Mouse (Mus musculus) CH12.LX (cell line): ENCODE data around the gene Ankle1. TPM values are rescaled to one million over a fixed set of nuclear protein-coding genes. Genes with fewer than 3 reads are reported as not detected.

Source experiments
- DNase-seq: peaks from one replicate; pipeline ENCODE4 v3.0.0-alpha.2; 2013; ENCODE audit errors: extremely low read depth
- H3K27ac ChIP-seq: 2 replicates; pipeline ENCODE4 v1.5.1; 2012; ENCODE audit warnings: low read depth, mild to moderate bottlenecking, control low read depth, moderate library complexity; ENCODE audit not compliant: insufficient read depth
- H3K27me3 ChIP-seq: replicated peaks from 2 replicates; pipeline ENCODE3; 2012; ENCODE audit warnings: inconsistent platforms
- H3K36me3 ChIP-seq, 2 experiments: replicated peaks in 1 of 2; 2 replicates each; pipeline versions ENCODE3 to v1.6.1; 2012; ENCODE audit warnings: inconsistent platforms in 1 of 2, low read length in 1 of 2, mild to moderate bottlenecking in 1 of 2, mixed read lengths in 1 of 2, moderate library complexity in 1 of 2; ENCODE audit not compliant: control insufficient read depth in 1 of 2, insufficient read depth in 1 of 2
- H3K4me1 ChIP-seq, 2 experiments: 2 replicates each; pipeline ENCODE4 v1.6.1; 2012; ENCODE audit warnings: inconsistent platforms in 1 of 2, moderate library complexity in 1 of 2; ENCODE audit not compliant: insufficient read depth in 2 of 2, control insufficient read depth in 1 of 2
- H3K4me2 ChIP-seq: 2 replicates; pipeline ENCODE4 v1.6.1; 2012; ENCODE audit warnings: low read depth, mild to moderate bottlenecking, control low read depth; ENCODE audit not compliant: poor library complexity, insufficient read depth, severe bottlenecking
- H3K4me3 ChIP-seq, 3 experiments: fragments of 150-350 bp in 1 of 3; sonication (generic) in 1 of 3; replicated peaks in 1 of 3; 2 replicates each; pipeline versions ENCODE3 to v1.5.1; 2011 to 2012; ENCODE audit warnings: low read depth in 2 of 3, low read length in 2 of 3, mild to moderate bottlenecking in 2 of 3, moderate library complexity in 2 of 3, control low read depth in 1 of 3, improper control_type of control experiment in 1 of 3, inconsistent platforms in 1 of 3, mixed read lengths in 1 of 3; ENCODE audit not compliant: poor library complexity in 1 of 3
- H3K79me2 ChIP-seq: replicated peaks from 2 replicates; pipeline ENCODE4 v1.6.1; 2012; ENCODE audit warnings: mild to moderate bottlenecking, moderate library complexity; ENCODE audit not compliant: control insufficient read depth, poor library complexity, insufficient read depth, severe bottlenecking; ENCODE audit errors: extremely low read depth
- H3K9ac ChIP-seq: 2 replicates; pipeline ENCODE4 v1.6.1; 2012; ENCODE audit warnings: low read depth, mild to moderate bottlenecking, control low read depth, moderate library complexity; ENCODE audit not compliant: insufficient read depth
- H3K9me3 ChIP-seq: replicated peaks from 2 replicates; pipeline ENCODE3; 2012; ENCODE audit warnings: low read length, inconsistent platforms, mixed read lengths
- BHLHE40 ChIP-seq: IDR thresholded peaks from 2 replicates; pipeline ENCODE4 v1.6.1; 2011; ENCODE audit warnings: mild to moderate bottlenecking, low read depth, low read length, improper control_type of control experiment
- CHD2 ChIP-seq: IDR thresholded peaks from 2 replicates; pipeline ENCODE4 v1.6.1; 2011; ENCODE audit warnings: low read length, improper control_type of control experiment
- CTCF ChIP-seq, 2 experiments: IDR thresholded peaks in 1 of 2; conservative IDR thresholded peaks in 1 of 2; 2 replicates each; pipeline ENCODE4 v1.5.1; 2011 to 2012; ENCODE audit warnings: low read depth in 2 of 2, low read length in 2 of 2, improper control_type of control experiment in 1 of 2, inconsistent platforms in 1 of 2, mild to moderate bottlenecking in 1 of 2, moderate library complexity in 1 of 2
- E2F4 ChIP-seq: IDR thresholded peaks from 2 replicates; pipeline ENCODE4 v1.6.1; 2011; ENCODE audit warnings: low read depth, low read length, improper control_type of control experiment; ENCODE audit not compliant: insufficient replicate concordance
- ELF1 ChIP-seq: IDR thresholded peaks from 2 replicates; pipeline ENCODE4 v1.6.1; 2014; ENCODE audit warnings: low read depth, mild to moderate bottlenecking, inconsistent platforms, low read length, improper control_type of control experiment
- EP300 ChIP-seq: IDR thresholded peaks from 2 replicates; pipeline ENCODE4 v1.6.1; 2011; ENCODE audit warnings: low read length, improper control_type of control experiment
- ETS1 ChIP-seq: conservative IDR thresholded peaks from 2 replicates; pipeline ENCODE4 v1.6.1; 2012; ENCODE audit warnings: low read depth, mild to moderate bottlenecking, inconsistent platforms, low read length, improper control_type of control experiment, moderate library complexity
- GABPA ChIP-seq: IDR thresholded peaks from 2 replicates; pipeline ENCODE4 v1.6.1; 2012; ENCODE audit warnings: low read depth, low read length, improper control_type of control experiment, inconsistent platforms; ENCODE audit not compliant: insufficient replicate concordance
- HCFC1 ChIP-seq: IDR thresholded peaks from 2 replicates; pipeline ENCODE4 v1.6.1; 2012; ENCODE audit warnings: low read depth, mild to moderate bottlenecking, inconsistent platforms, low read length, improper control_type of control experiment
- IRF4 ChIP-seq: IDR thresholded peaks from 2 replicates; pipeline ENCODE4 v1.6.1; 2014; ENCODE audit warnings: low read depth, mild to moderate bottlenecking, inconsistent platforms, low read length, improper control_type of control experiment
- JUN ChIP-seq: IDR thresholded peaks from 2 replicates; pipeline ENCODE4 v1.6.1; 2011; ENCODE audit warnings: low read depth, mild to moderate bottlenecking, low read length, improper control_type of control experiment, moderate library complexity; ENCODE audit not compliant: insufficient read depth
- MAFK ChIP-seq: IDR thresholded peaks from 2 replicates; pipeline ENCODE4 v1.6.1; 2011; ENCODE audit warnings: low read length, improper control_type of control experiment; ENCODE audit not compliant: insufficient replicate concordance
- MAX ChIP-seq: IDR thresholded peaks from 2 replicates; pipeline ENCODE4 v1.6.1; 2011; ENCODE audit warnings: low read length, improper control_type of control experiment
- MAZ ChIP-seq: IDR thresholded peaks from 2 replicates; pipeline ENCODE4 v1.6.1; 2012; ENCODE audit warnings: low read depth, mild to moderate bottlenecking, inconsistent platforms, low read length, improper control_type of control experiment, moderate library complexity
- MXI1 ChIP-seq: IDR thresholded peaks from 2 replicates; pipeline ENCODE4 v1.6.1; 2011; ENCODE audit warnings: mild to moderate bottlenecking, low read depth, low read length, improper control_type of control experiment
- MYC ChIP-seq: IDR thresholded peaks from 2 replicates; pipeline ENCODE4 v1.6.1; 2011; ENCODE audit warnings: low read depth, mild to moderate bottlenecking, improper control_type of control experiment, low read length
- NELFE ChIP-seq: IDR thresholded peaks from 2 replicates; pipeline ENCODE4 v1.6.1; 2011; ENCODE audit warnings: low read depth, low read length, improper control_type of control experiment
- NRF1 ChIP-seq: IDR thresholded peaks from 2 replicates; pipeline ENCODE4 v1.6.1; 2014; ENCODE audit warnings: low read depth, mild to moderate bottlenecking, inconsistent platforms, low read length, improper control_type of control experiment, moderate library complexity
- PAX5 ChIP-seq: IDR thresholded peaks from 2 replicates; pipeline ENCODE4 v1.6.1; 2012; ENCODE audit warnings: low read length, inconsistent platforms, mixed read lengths
- POLR2AphosphoS2 ChIP-seq: IDR thresholded peaks from 2 replicates; pipeline ENCODE4 v1.6.1; 2011; ENCODE audit warnings: low read depth, low read length, improper control_type of control experiment
- RAD21 ChIP-seq: IDR thresholded peaks from 2 replicates; pipeline ENCODE4 v1.6.1; 2011; ENCODE audit warnings: low read depth, mild to moderate bottlenecking, low read length, improper control_type of control experiment, moderate library complexity
- RCOR1 ChIP-seq: conservative IDR thresholded peaks from 2 replicates; pipeline ENCODE4 v1.6.1; 2012; ENCODE audit warnings: low read depth, mild to moderate bottlenecking, inconsistent platforms, low read length, improper control_type of control experiment
- TBP ChIP-seq: conservative IDR thresholded peaks from 2 replicates; pipeline ENCODE4 v1.6.1; 2011; ENCODE audit warnings: low read depth, low read length, improper control_type of control experiment
- TCF12 ChIP-seq: IDR thresholded peaks from 2 replicates; pipeline ENCODE4 v1.6.1; 2014; ENCODE audit warnings: low read depth, mild to moderate bottlenecking, inconsistent platforms, low read length, improper control_type of control experiment
- USF1 ChIP-seq: IDR thresholded peaks from 2 replicates; pipeline ENCODE4 v1.6.1; 2014; ENCODE audit warnings: low read depth, mild to moderate bottlenecking, inconsistent platforms, low read length, improper control_type of control experiment
- USF2 ChIP-seq: conservative IDR thresholded peaks from 2 replicates; pipeline ENCODE4 v1.6.1; 2011; ENCODE audit warnings: low read depth, low read length, improper control_type of control experiment
- ZKSCAN1 ChIP-seq: IDR thresholded peaks from 2 replicates; pipeline ENCODE4 v1.6.1; 2012; ENCODE audit warnings: low read depth, inconsistent platforms, low read length, improper control_type of control experiment, borderline replicate concordance
- ZMIZ1 ChIP-seq: IDR thresholded peaks from 2 replicates; pipeline ENCODE4 v1.6.1; 2012; ENCODE audit warnings: low read depth, mild to moderate bottlenecking, inconsistent platforms, low read length, improper control_type of control experiment
- ZNF384 ChIP-seq: IDR thresholded peaks from 2 replicates; pipeline ENCODE4 v1.6.1; 2012; ENCODE audit warnings: low read depth, low read length, improper control_type of control experiment, inconsistent platforms
- dilution Hi-C: fragments of 300-500 bp; cut with MboI; formaldehyde crosslinking; loops from 2 replicates; pipeline ENCODE4 v1.14.3; 2020; ENCODE audit warnings: low sequenced_read_pairs; ENCODE audit not compliant: extremely low pct_unique_long_range_greater_than_20kb, extremely low pct_ligation_motif_present
- in situ Hi-C: fragments of 300-500 bp; cut with MboI; formaldehyde crosslinking; loops from 3 replicates; pipeline ENCODE4 v1.14.3; 2019; ENCODE audit warnings: low sequenced_read_pairs, low pct_ligation_motif_present, low pct_unique_long_range_greater_than_20kb, mixed read lengths
- polyA plus RNA-seq: library from polyadenylated mRNA; unstranded; fragments of >175 nt; gene quantifications from 2 replicates; pipeline ENCODE4 v1.2.1, GENCODE M21; 2012; ENCODE audit warnings: low read depth; ENCODE audit not compliant: insufficient read length
- total RNA-seq, 2 experiments: library from RNA; depleted of rRNA; stranded (reverse); fragments of 300-350 nt in 1 of 2; fragments of >200 nt in 1 of 2; gene quantifications; 2 replicates each; pipeline ENCODE4 v1.2.3; 2012 to 2014

Ankle1 gene
- total and polyA plus RNA-seq, 3 experiments, result 9.4 to 17.9 (median 17.4) TPM

DNA sequence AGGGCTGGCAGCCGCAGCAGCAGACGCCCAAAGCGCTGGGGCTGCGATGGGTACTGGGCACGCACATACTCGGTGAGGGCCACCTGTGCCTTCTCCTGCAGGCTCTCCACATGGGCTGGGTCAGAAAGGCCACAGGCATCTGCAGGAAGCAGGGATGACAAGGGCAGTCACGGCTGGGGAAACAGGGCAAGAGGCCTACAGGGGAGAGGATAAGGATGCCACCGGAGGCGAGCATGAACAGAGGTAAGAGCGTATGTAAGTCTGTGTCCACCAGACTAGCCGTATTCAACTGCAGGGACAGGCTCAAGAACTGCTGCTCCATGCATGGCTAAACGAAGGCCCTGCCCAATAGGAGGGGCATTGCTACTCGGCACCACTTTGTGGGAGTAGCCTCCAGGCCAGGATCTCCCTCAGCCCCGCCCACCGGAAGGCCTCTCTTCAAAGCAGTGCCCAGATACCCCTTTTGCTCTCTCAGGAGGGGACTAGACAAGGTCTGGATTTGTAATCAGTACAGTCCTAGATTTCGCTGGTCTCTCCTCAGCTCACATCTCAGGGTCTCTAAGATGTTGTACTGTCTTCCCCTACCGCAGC, 31.1 kb upstream of the Ankle1 start:
- no peak for TF ChIP-seq MAZ
- no peak for TF ChIP-seq IRF4
- TF ChIP-seq TCF12, result no peak
- no peak for TF ChIP-seq ZMIZ1
- no peak for TF ChIP-seq MXI1
- no peak for TF ChIP-seq CHD2
- TF ChIP-seq MAFK, result no peak
- no peak for TF ChIP-seq EP300
- no peak for TF ChIP-seq POLR2AphosphoS2
- TF ChIP-seq ETS1, result no peak
- no peak for TF ChIP-seq MAX
- no peak for TF ChIP-seq HCFC1
- TF ChIP-seq NRF1, result no peak
- no peak for TF ChIP-seq USF2
- no peak for TF ChIP-seq ZKSCAN1
- no peak for TF ChIP-seq PAX5
- no peak for TF ChIP-seq BHLHE40
- TF ChIP-seq CTCF (conservative IDR thresholded peaks at IDR 0.05 in 1 of 2, IDR thresholded peaks at IDR 0.05 in 1 of 2; ENCODE audit: low read depth in 2 of 2, low read length in 2 of 2), result no peak
- no peak for TF ChIP-seq NELFE
- TF ChIP-seq RAD21, result no peak
- Histone ChIP-seq H3K79me2 (no peaks in the 10 kb centered on the region), H3K4me2 (no peak overlapping the region), H3K9ac (no peak overlapping the region), H3K27me3 (no peaks in the 10 kb centered on the region), H3K9me3 (peaks cover 9% of the 10 kb centered on the region), H3K27ac (no peak overlapping the region), H3K4me1 (peaks cover 7 to 42% of the 10 kb centered on the region in 2 experiments), H3K36me3 (peaks cover 23 to 66% of the 10 kb centered on the region in 2 experiments), H3K4me3 (no peak overlapping the region)
- no peak for DNase-seq
- dilution Hi-C loops, result no loop called here
- in situ Hi-C loops, result loop anchor here (5.0 kb wide), 1 partner anchor 33 kb away; the partner anchor contains the start of gene Ankle1

DNA sequence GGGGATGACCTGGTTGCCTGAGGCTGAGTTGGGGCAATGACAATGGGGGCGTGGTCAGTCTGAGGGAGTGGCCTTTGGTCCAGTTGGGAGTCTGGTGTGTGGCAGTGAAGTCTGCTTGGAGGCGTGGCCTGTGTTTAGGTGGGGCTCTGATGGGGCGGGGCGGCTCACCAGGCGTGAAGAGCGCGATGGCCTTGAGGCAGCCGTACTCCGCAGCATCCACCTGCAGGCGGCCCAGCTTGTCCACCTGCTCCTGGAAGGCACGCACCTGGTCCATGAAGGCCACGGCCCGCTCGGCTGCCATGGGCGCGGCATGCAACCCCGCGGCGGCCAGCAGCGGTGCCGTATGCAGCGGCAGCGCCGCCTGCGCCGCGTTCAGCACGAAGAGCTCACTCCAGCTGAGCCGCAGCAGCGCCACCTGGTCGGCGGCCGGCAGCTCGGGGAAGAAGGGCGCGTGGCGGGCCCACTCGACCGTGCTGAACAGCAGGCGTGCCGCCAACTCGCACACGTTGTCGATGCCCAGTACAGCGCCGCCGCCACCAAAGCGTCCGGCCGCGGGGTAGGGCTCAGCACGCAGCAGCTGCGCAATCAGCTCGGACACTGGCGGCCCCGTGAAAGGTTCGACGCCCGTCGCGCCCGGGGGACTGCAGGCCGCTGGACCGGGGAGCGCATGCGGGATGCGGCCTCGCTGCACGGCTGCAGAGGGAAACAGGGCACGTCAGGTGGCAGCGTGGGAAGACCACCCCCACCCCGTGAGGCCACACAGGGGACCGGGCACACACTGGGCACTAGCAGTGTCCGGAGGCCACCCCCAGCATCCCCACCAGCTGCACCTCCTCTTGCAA, 30.0 kb upstream of the Ankle1 start:
- Histone ChIP-seq H3K4me3 (no peak overlapping the region), H3K9me3 (peaks cover 9% of the 10 kb centered on the region), H3K27ac (no peak overlapping the region), H3K4me2 (no peak overlapping the region), H3K4me1 (peaks cover 17 to 50% of the 10 kb centered on the region in 2 experiments), H3K9ac (no peak overlapping the region), H3K27me3 (no peaks in the 10 kb centered on the region), H3K79me2 (no peaks in the 10 kb centered on the region), H3K36me3 (peaks cover 21 to 63% of the 10 kb centered on the region in 2 experiments)
- in situ Hi-C loops, result no loop called here
- TF ChIP-seq RAD21 (no peak), CHD2 (no peak), USF1 (no peak), MXI1 (no peak), IRF4 (no peak), RCOR1 (no peak), BHLHE40 (no peak), ELF1 (no peak), E2F4 (no peak), USF2 (no peak), TCF12 (no peak), ZMIZ1 (no peak), TBP (no peak), JUN (no peak), GABPA (no peak), MAZ (no peak), ETS1 (no peak), ZNF384 (no peak), MYC (no peak), HCFC1 (no peak)
- no peak for DNase-seq
- dilution Hi-C loops, result no loop called here
